Mouse (Mus musculus) Patski (cell line): Measurements from ENCODE around the gene 4931428L18Rik. TPM values are rescaled to one million over a fixed set of nuclear protein-coding genes. Genes with fewer than 3 reads are reported as not detected.
"Not testable (repeated sequence)": the region's sequence is repeated elsewhere in the genome, so short reads cannot be mapped to it uniquely, and the experiment has no call there.

Source experiments
- ATAC-seq: fragments of 100-300 bp; one replicate; pipeline ENCODE4 v1.8.0; 2021
- CTCF ChIA-PET: fragments of 350-600 bp; sonication (Branson Sonifier 250); formaldehyde crosslinking; loops from one replicate; lab custom pipeline; 2022; ENCODE audit warnings: inconsistent platforms; lab: Charles Lee
- POLR2A ChIA-PET: fragments of 350-600 bp; sonication (Branson Sonifier 250); formaldehyde crosslinking; loops from one replicate; lab custom pipeline; 2022; ENCODE audit warnings: antibody characterized with exemption, inconsistent platforms; lab: Charles Lee
- DNase-seq: peaks from one replicate; pipeline ENCODE4 v3.0.0-alpha.2; 2011; ENCODE audit warnings: low read depth, low spot score
- H3K27me3 ChIP-seq: fragments of 371-371 bp; one replicate; pipeline ENCODE4 v1.5.1; 2021
- CTCF ChIP-seq: fragments of 100-300 bp; IDR thresholded peaks from one replicate; pipeline ENCODE4 v1.5.1; 2021
- in situ Hi-C: fragments of 300-500 bp; cut with MboI; formaldehyde crosslinking; loops from 3 replicates; pipeline ENCODE4 v1.11.1; 2018; ENCODE audit warnings: low pct_unique_long_range_greater_than_20kb, mixed read lengths
- polyA plus RNA-seq: library from polyadenylated mRNA; unstranded; gene quantifications from one replicate; pipeline ENCODE4 v1.2.3, GENCODE M21; 2021

Gene 4931428L18Rik
- polyA plus RNA-seq, 1 experiment from 2014 or later = not detected

DNA sequence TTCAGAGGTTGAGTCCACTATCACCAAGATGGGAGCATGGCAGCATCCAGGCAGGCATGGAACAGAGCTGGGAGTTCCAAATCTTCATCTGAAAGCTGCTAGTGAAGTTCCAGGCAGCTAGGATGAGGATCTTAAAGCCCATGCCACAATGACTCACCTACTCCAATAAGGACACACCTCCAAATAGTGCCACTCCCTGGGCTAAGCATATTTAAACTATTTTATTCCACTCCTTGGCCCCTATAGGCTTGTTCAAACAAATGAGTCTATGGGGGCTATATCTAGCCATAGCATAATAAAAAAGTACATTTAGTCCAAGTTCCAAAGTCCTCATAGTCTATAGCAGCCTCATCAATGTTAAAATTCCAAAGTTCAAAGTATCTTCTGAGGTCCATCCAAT is 199.3 kb downstream of the 4931428L18Rik start:
- no peak for TF ChIP-seq CTCF
- ATAC-seq (no peak), DNase-seq (no peak)
- H3K27me3 ChIP-seq = no peaks in the 10 kb centered on the region
- in situ Hi-C loops = no loop called here
- ChIA-PET CTCF (interaction anchor here (0.9 kb wide), 1 partner anchor 13 kb away, joined by 3 read pairs; no protein-coding TSS in a partner anchor), POLR2A (no interaction called here)

GRCm38 (mm10) chr1:31019283-31019682 is 203.2 kb downstream of the 4931428L18Rik start:
- TF ChIP-seq CTCF = no peak

GRCm38 (mm10) chr1:31017377-31017776 is 205.1 kb downstream of the 4931428L18Rik start:
- no peak for TF ChIP-seq CTCF
- DNase-seq (no peak), ATAC-seq (no peak)
- ChIA-PET POLR2A (no interaction called here), CTCF (no interaction called here)
- in situ Hi-C loops = no loop called here
- no peaks in the 10 kb centered on the region for H3K27me3 ChIP-seq

More at GRCm38 (mm10) chr1:31019283-31019682, 203.2 kb downstream of the 4931428L18Rik start:
- DNase-seq = peak; percentile 57
- peak; percentile 89 for ATAC-seq
- ChIA-PET POLR2A (no interaction called here), CTCF (interaction anchor here (1.2 kb wide), 1 partner anchor 135 kb away, joined by 3 read pairs; no protein-coding TSS in a partner anchor)
- in situ Hi-C loops = no loop called here
- H3K27me3 ChIP-seq = no peaks in the 10 kb centered on the region

- ChIA-PET CTCF (no interaction called here), POLR2A (no interaction called here)
- DNase-seq (no peak), ATAC-seq (no peak)
- no peak for TF ChIP-seq CTCF
- in situ Hi-C loops = no loop called here
- no peaks in the 10 kb centered on the region for H3K27me3 ChIP-seq
Measured at GRCm38 (mm10) chr1:31016068-31016467, 206.4 kb downstream of the 4931428L18Rik start.

GRCm38 (mm10) chr1:31015261-31015660 is 207.2 kb downstream of the 4931428L18Rik start:
- POLR2A ChIA-PET = no interaction called here

DNA sequence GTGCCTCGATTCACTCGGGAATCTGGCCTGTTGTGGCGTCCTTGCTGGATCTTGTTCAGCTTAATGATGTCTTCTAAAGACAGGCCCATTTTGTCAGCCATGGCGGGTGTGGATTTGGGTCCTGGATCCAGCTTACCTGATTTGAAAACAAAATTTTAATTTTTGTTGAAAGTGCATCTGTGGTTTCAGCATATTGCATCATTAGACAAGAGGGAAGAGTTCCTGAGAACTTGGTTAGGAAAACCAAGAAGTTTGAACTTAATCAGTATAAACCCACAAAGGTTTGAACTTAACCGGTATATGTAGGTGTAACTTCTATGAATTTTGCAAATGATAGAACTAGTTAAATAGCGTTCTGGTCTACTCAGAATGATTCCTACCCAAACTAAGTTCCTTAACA is 244.6 kb downstream of the 4931428L18Rik start, which contains the start of gene AC153137.1:
AC153137.1 (minus strand) TSS at position 101 of the 400 bp plus-strand sequence.
- POLR2A ChIA-PET, ATAC-seq, DNase-seq, CTCF ChIA-PET, H3K27me3 ChIP-seq, in situ Hi-C loops: not testable (repeated sequence)

More at GRCm38 (mm10) chr1:31015261-31015660, 207.2 kb downstream of the 4931428L18Rik start:
- DNase-seq = no peak
- in situ Hi-C loops = no loop called here
- no peak for TF ChIP-seq CTCF
- no peaks in the 10 kb centered on the region for H3K27me3 ChIP-seq
- no peak for ATAC-seq
- CTCF ChIA-PET = no interaction called here

DNA sequence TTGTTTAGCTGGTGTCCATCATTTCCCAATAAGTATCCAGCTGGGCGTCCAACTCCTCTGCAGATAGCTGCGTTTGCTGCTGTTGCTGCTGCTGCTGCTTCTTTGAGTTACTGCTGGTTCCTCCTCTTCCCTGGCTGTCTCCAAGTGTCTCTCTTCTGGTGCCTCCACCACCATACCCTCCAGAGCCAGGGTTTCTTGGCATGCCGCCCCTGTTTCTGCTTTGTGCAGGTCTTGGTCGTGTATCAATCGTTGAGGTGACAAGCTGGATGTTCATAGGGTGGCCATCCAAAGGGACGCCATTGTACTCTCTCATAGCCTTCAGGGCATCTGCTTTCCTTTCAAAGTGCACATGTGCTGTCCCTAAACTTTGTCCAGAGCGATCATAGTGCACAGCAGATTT is 245.2 kb downstream of the 4931428L18Rik start:
- CTCF ChIA-PET, ATAC-seq, DNase-seq, POLR2A ChIA-PET, H3K27me3 ChIP-seq, in situ Hi-C loops: not testable (repeated sequence)

DNA sequence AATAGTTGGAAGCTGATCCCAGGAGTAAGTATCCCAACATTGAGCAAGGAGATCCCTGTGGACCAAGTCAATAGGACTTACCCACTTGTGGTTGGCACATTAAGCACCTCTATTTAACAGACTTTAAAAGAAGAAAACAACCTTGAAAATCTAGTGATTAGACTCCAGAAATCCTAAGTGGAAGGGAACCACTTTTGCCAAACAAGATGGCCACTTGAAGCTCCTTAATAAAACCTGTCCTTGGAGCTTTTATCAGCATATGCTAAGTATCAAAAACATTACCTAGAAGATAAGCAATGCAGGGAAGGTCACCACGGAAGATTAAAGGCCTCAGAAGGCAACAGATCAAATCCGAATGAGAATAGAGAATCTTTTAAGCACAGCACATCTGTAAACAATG is 270.7 kb downstream of the 4931428L18Rik start:
- H3K27me3 ChIP-seq = no peaks in the 10 kb centered on the region
- ATAC-seq = no peak
- TF ChIP-seq CTCF = no peak
- CTCF ChIA-PET = interaction anchor here (2.4 kb wide), 1 partner anchor 174 kb away, joined by 5 read pairs; no protein-coding TSS in a partner anchor
- DNase-seq = no peak
- in situ Hi-C loops = loop anchor here (5.0 kb wide), 1 partner anchor 201 kb away; no protein-coding TSS in a partner anchor
- POLR2A ChIA-PET = interaction anchor here (0.7 kb wide), 1 partner anchor 11 kb away, joined by 8 read pairs; no protein-coding TSS in a partner anchor

DNA sequence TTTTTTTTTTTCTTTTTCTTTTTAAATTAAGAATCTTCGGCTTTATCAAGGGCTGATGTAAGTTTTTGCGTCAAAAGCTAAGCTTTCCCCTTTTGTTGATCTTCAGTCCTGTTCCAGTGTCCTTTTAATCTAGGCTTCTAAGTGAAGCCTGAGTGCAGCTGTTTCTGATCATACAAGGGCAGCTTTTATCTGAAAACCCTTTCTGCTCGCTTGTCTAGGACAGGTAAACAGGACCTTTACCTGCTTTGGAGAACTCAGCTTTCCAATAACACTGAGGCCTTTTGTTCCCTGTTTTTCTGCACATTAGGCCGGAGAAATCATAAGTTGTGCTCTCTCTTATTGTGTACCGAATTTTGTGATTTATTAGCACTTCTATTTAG is 272.0 kb downstream of the 4931428L18Rik start:
- TF ChIP-seq CTCF = no peak
- no peak for ATAC-seq
- no peaks in the 10 kb centered on the region for H3K27me3 ChIP-seq
- no peak for DNase-seq
- ChIA-PET POLR2A (no interaction called here), CTCF (interaction anchor here (2.4 kb wide), 1 partner anchor 173 kb away, joined by 5 read pairs; no protein-coding TSS in a partner anchor)
- in situ Hi-C loops = loop anchor here (5.0 kb wide), 1 partner anchor 202 kb away; no protein-coding TSS in a partner anchor

GRCm38 (mm10) chr1:30949710-30950455 is 272.6 kb downstream of the 4931428L18Rik start:
- POLR2A ChIA-PET = no interaction called here
- TF ChIP-seq CTCF = no peak
- DNase-seq = peak; percentile 80
- in situ Hi-C loops = loop anchor here (5.0 kb wide), 1 partner anchor 202 kb away; no protein-coding TSS in a partner anchor
- CTCF ChIA-PET = interaction anchor here (2.4 kb wide), 1 partner anchor 172 kb away, joined by 5 read pairs; no protein-coding TSS in a partner anchor
- ATAC-seq = peak; percentile 90
- no peaks in the 10 kb centered on the region for H3K27me3 ChIP-seq
